Mouse (Mus musculus) thymus, adult 2 months (tissue): Measurements from ENCODE around the gene Tmem30b.

ENCODE experiments used
- CTCF ChIP-seq: fragments of 200-500 bp; IDR thresholded peaks from 2 replicates; pipeline ENCODE4 v1.5.1; 2012; ENCODE audit warnings: mild to moderate bottlenecking, control low read depth, low read length, moderate library complexity, borderline replicate concordance; ENCODE audit not compliant: control insufficient read depth, poor library complexity, insufficient read depth; ENCODE audit errors: extremely low read depth
- POLR2A ChIP-seq: fragments of 200-500 bp; IDR thresholded peaks from 2 replicates; pipeline ENCODE4 v1.6.1; 2012; ENCODE audit warnings: mild to moderate bottlenecking, low read length, control low read depth, moderate library complexity; ENCODE audit not compliant: control insufficient read depth, poor library complexity, insufficient read depth; ENCODE audit errors: extremely low read depth

DNA sequence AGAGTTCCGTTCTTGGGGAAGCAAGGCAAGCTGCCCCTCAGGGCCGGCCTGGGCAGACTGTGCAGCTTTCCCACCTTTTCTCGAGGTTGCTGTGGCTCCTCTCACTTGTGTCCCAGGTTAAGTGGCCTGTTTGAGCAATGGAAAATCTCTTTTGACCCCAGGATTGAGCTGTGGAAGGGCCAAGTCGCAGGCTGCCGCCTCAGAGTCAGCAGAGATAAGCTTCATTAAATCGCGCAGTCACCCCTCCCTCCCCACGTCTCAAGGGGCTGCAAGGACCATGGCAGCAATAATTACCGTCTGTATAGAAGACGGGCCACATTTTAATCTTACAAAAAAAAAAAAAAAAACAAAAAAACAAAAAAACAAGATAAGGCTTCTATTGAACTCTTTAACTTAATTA, 18.0 kb upstream of the Tmem30b start:
- TF ChIP-seq CTCF (no peak), POLR2A (no peak)
